Mouse (Mus musculus): ENCODE results near the gene Gpr37. TPM values are rescaled to one million over a fixed set of nuclear protein-coding genes. Genes with fewer than 3 reads are reported as not detected.

Gpr37 gene
- not detected for polyA plus RNA-seq (2014; fragmentation: Illumina TruSeq; extraction: RNeasy Lipid Tissue Mini Kit (QIAGEN cat#74804); ENCODE audit: low read depth, low replicate concordance)

GRCm38 (mm10) chr6:25690629-25691028 is at the start of gene Gpr37:
Gene Gpr37, minus strand, starts transcription at chr6:25690729.

Other genes starting within 250 kb of the Gpr37 start
- 12.1 TPM for gene Pot1a, start 118.5 kb upstream of the Gpr37 start, polyA plus RNA-seq (2014; fragmentation: Illumina TruSeq; extraction: RNeasy Lipid Tissue Mini Kit (QIAGEN cat#74804); ENCODE audit: low read depth, low replicate concordance)

Measured in heart, adult 10 weeks (tissue).